Mouse (Mus musculus) megakaryocyte progenitor cell, adult 5-6 weeks (primary cell): Measurements from ENCODE around the gene Tspoap1. TPM values are rescaled to one million over a fixed set of nuclear protein-coding genes. Genes with fewer than 3 reads are reported as not detected.

ENCODE experiments used
- ATAC-seq: replicated peaks from 2 replicates; pipeline ENCODE4 v1.8.0; 2016; ENCODE audit warnings: mild to moderate bottlenecking, moderate TSS enrichment, inconsistent platforms; ENCODE audit not compliant: poor library complexity
- total RNA-seq, 2 experiments: library from RNA; stranded (forward) in 1 of 2; stranded (reverse) in 1 of 2; fragments of 157-497, 149-512 nt in 1 of 2; fragments of 200-1000 nt in 1 of 2; gene quantifications; 2 replicates each; pipeline versions ENCODE4 v1.2.3 to v1.2.4; 2015 to 2017

Tspoap1 gene
- 34.1 and 38.5 TPM in 2 replicates for total RNA-seq (2015)
- 47.0 and 66.4 TPM in 2 replicates for total RNA-seq (2017)

GRCm38 (mm10) chr11:87760301-87761081 is at the start of gene Tspoap1:
TSS of gene Tspoap1 (plus strand) at chr11:87760541.
- ATAC-seq: no peak

GRCm38 (mm10) chr11:87712188-87712587 is 48.2 kb upstream of the Tspoap1 start:
- ATAC-seq: peak; percentile 32

- ATAC-seq: no peak
Observed at GRCm38 (mm10) chr11:87715999-87716398, 44.3 kb upstream of the Tspoap1 start.

GRCm38 (mm10) chr11:87719526-87719925 is 40.8 kb upstream of the Tspoap1 start:
- ATAC-seq: peak; percentile 92

- ATAC-seq: no peak
Observed at GRCm38 (mm10) chr11:87720324-87720723, 40.0 kb upstream of the Tspoap1 start.

GRCm38 (mm10) chr11:87720839-87721238 is 39.5 kb upstream of the Tspoap1 start:
- no peak for ATAC-seq

GRCm38 (mm10) chr11:87722168-87722567 is 38.2 kb upstream of the Tspoap1 start:
- ATAC-seq: no peak

- no peak for ATAC-seq
Observed at GRCm38 (mm10) chr11:87722891-87723290, 37.5 kb upstream of the Tspoap1 start.

- no peak for ATAC-seq
Observed at GRCm38 (mm10) chr11:87725515-87725914, 34.8 kb upstream of the Tspoap1 start.

- peak; percentile 86 for ATAC-seq
Observed at GRCm38 (mm10) chr11:87725964-87726562, 34.3 kb upstream of the Tspoap1 start.

- no peak for ATAC-seq
Observed at GRCm38 (mm10) chr11:87727021-87727420, 33.3 kb upstream of the Tspoap1 start.

GRCm38 (mm10) chr11:87727471-87727870 is 32.9 kb upstream of the Tspoap1 start:
- ATAC-seq: no peak

GRCm38 (mm10) chr11:87728850-87729592 is 31.3 kb upstream of the Tspoap1 start:
- no peak for ATAC-seq

GRCm38 (mm10) chr11:87729593-87730185 is 30.7 kb upstream of the Tspoap1 start:
- peak; percentile 52 for ATAC-seq

- ATAC-seq: no peak
Observed at GRCm38 (mm10) chr11:87730652-87731310, 29.6 kb upstream of the Tspoap1 start.

GRCm38 (mm10) chr11:87734346-87734745 is 26.0 kb upstream of the Tspoap1 start:
- ATAC-seq: no peak

- no peak for ATAC-seq
Observed at GRCm38 (mm10) chr11:87735691-87736090, 24.6 kb upstream of the Tspoap1 start.

GRCm38 (mm10) chr11:87736647-87737134 is 23.6 kb upstream of the Tspoap1 start:
- peak; percentile 62 for ATAC-seq

- ATAC-seq: peak; percentile 85
Observed at GRCm38 (mm10) chr11:87737175-87737740, 23.1 kb upstream of the Tspoap1 start, which contains the start of gene Supt4a. TSS of gene Supt4a (plus strand) at chr11:87737552.

GRCm38 (mm10) chr11:87743691-87744090 is 16.6 kb upstream of the Tspoap1 start:
- ATAC-seq: no peak
